Mouse (Mus musculus): ENCODE data around the gene 9030025P20Rik. TPM values are rescaled to one million over a fixed set of nuclear protein-coding genes. Genes with fewer than 3 reads are reported as not detected.

The 9030025P20Rik gene
- polyA plus RNA-seq, 1 experiment = 13.9 TPM

Other genes starting within 250 kb of the 9030025P20Rik start
- 0.65 and 0.81 TPM in 2 replicates for gene Wdr27, start 35.3 kb upstream of the 9030025P20Rik start, polyA plus RNA-seq (2012; rRNA removed)
- gene 1600012H06Rik, start 35.3 kb upstream of the 9030025P20Rik start, polyA plus RNA-seq (2012; rRNA removed) = 9.9 and 11.6 TPM in 2 replicates
- gene Phf10, start 17.2 kb upstream of the 9030025P20Rik start, polyA plus RNA-seq (2012; rRNA removed) = 9.7 and 10.9 TPM in 2 replicates
- 0.16 TPM in 1 of 2 replicates, not detected in the other for gene Gm3417, start 322 bp downstream of the 9030025P20Rik start, polyA plus RNA-seq (2012; rRNA removed)
- 0.50 and 0.67 TPM in 2 replicates for gene Gm3435, start 31.7 kb downstream of the 9030025P20Rik start, polyA plus RNA-seq (2012; rRNA removed)
- gene Ermard, start 62.7 kb downstream of the 9030025P20Rik start, polyA plus RNA-seq (2012; rRNA removed) = 32.4 and 43.1 TPM in 2 replicates
- not detected in 2 replicates for gene Tcte3, start 63.0 kb downstream of the 9030025P20Rik start, polyA plus RNA-seq (2012; rRNA removed)
- gene Gm3448, start 63.1 kb downstream of the 9030025P20Rik start, polyA plus RNA-seq (2012; rRNA removed) = 0.78 and 0.99 TPM in 2 replicates

Measured in spleen, adult 2 months (tissue).